Mouse (Mus musculus) embryonic facial prominence, embryonic 12.5 days (tissue): ENCODE data around the gene Ropn1. TPM values are rescaled to one million over a fixed set of nuclear protein-coding genes. Genes with fewer than 3 reads are reported as not detected.

Experiments used
- polyA plus RNA-seq: library from polyadenylated mRNA; unstranded; fragments of >200 nt; fragmentation: Nextera tagmentation; extraction: Ambion mirVana; gene quantifications from 2 replicates; pipeline ENCODE4 v1.2.1, GENCODE M21; 2016

Ropn1 gene
- polyA plus RNA-seq, 1 experiment from 2014 or later: not detected

Other genes with a start within 250 kb of the Ropn1 start
- gene Kalrn, start 76.4 kb upstream of the Ropn1 start, polyA plus RNA-seq: 19.2 and 20.9 TPM in 2 replicates
- 8.2 and 9.7 TPM in 2 replicates for gene Ccdc14, start 40.7 kb downstream of the Ropn1 start, polyA plus RNA-seq
- 9.0 and 9.8 TPM in 2 replicates for gene Mylk, start 95.3 kb downstream of the Ropn1 start, polyA plus RNA-seq